Mouse (Mus musculus) gastrocnemius, postnatal 25 days (tissue): ENCODE measurements around the gene Vmn2r8. TPM values are rescaled to one million over a fixed set of nuclear protein-coding genes. Genes with fewer than 3 reads are reported as not detected.
"Not testable (repeated sequence)": the region's sequence is repeated elsewhere in the genome, so short reads cannot be mapped to it uniquely, and the experiment has no call there.

Experiments used
- DNase-seq: peaks from one replicate; pipeline ENCODE4 v3.0.0; 2022
- long read RNA-seq, 2 experiments: library from polyadenylated mRNA; stranded (forward); transcript quantifications; one replicate each; pipeline ENCODE4 v2.0.0; 2021
- total RNA-seq, 2 experiments: library from RNA; stranded (reverse); gene quantifications; 1 replicate in 1 of 2; 2 replicates in 1 of 2; pipeline ENCODE4 v1.2.3; 2021

Vmn2r8 gene
- not detected for total RNA-seq
- long read RNA-seq, experiment 1, result 0 reads
- long read RNA-seq, experiment 2, result 0 reads

- not testable (repeated sequence) for DNase-seq
Measured at GRCm38 (mm10) chr5:108808750-108809149, at the start of gene Vmn2r8. TSS of gene Vmn2r8 (minus strand) at chr5:108808850.

DNA sequence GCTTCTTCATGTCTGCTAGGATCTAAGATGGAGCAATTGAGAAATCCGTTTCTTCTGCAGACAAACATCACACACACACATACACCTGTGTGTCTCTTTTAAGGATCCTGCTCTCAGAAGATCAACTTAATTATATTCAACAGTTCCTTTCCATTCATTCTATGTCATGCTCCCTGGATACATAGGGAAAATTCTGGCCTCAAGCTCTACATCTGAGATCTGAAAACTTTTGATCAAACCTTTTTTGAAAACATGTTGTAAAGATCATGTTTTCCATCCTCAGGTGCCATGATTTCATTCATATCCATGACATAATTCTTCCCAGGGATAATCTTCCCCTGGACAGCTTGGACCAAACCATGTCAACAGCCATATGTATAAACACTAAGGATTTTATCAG, 43.9 kb upstream of the Vmn2r8 start, which contains the start of gene Vmn2r9:
TSS of gene Vmn2r9 (minus strand) at position 101 of the 400 bp plus-strand sequence.
- DNase-seq, result not testable (repeated sequence)

DNA sequence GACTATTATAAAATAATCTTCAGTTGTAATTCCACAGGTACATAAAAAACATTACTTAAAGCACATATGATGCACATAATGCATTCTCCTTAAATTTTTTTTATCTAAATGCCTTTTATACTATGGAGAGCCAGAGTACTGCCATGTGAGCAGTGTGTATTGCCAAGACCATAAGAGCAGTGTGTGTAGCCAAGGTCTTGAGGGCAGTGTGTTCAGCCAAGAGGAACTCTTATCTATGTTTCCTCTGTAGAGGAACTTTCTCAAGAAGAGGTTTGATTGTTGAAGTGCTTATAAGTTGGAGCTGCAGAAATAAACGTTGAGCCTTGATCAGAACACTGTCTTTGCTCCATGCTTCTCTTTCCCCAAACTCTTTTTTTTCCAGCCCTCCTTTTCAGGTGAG, 40.8 kb upstream of the Vmn2r8 start:
- no peak for DNase-seq

GRCm38 (mm10) chr5:108836156-108836555, 27.5 kb upstream of the Vmn2r8 start:
- no peak for DNase-seq

DNA sequence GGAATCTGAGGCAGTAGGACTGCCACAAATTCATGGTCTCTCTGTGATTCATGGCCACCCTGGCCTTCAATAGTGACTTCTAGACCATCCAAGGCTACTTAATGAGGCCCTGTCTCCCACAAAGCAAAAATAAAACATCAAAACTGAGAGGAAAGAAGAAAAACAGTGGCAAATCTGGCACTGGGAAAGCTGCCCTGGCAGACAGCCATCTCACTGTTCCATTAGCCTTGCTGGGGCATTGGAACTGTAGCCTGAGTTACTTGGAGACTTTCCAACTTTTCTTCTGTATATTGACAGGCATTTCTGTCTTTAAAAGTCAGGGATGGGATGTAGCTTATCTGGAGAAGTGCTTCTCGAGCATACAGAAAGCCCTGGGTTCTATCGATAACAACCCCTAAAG, 14.6 kb upstream of the Vmn2r8 start:
- DNase-seq, result no peak

- no peak for DNase-seq
Measured at GRCm38 (mm10) chr5:108803646-108804045, 5.0 kb downstream of the Vmn2r8 start.

GRCm38 (mm10) chr5:108795263-108795662, 13.4 kb downstream of the Vmn2r8 start, which contains the start of gene Tmed11:
TSS of gene Tmed11 (minus strand) at chr5:108795363.
- DNase-seq, result not testable (repeated sequence)

GRCm38 (mm10) chr5:108790385-108790784, 18.3 kb downstream of the Vmn2r8 start:
- DNase-seq, result not testable (repeated sequence)

- no peak for DNase-seq
Measured at GRCm38 (mm10) chr5:108774630-108775306, 33.9 kb downstream of the Vmn2r8 start, which contains the start of gene Rnf212. TSS of gene Rnf212 (minus strand) at chr5:108774982.

DNA sequence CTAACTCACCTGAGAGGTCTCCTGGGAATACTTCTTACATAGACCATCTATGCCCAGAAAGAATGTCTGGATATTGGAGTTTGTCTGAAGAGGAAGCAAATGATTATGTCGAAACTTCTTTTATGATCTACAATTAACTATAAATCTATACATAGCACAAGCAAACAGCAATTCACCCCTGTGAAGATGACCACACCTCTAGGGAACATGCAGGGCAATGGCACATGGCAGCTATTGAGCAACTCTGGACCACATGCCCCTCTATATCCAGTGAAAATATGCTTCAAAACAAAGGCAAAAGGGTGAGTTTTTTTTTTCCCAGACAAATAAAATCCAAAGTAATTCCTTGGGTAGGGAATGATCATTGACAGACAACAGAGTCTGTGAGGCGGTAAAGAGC, 48.6 kb downstream of the Vmn2r8 start:
- DNase-seq, result no peak

GRCm38 (mm10) chr5:108758396-108758795, 50.3 kb downstream of the Vmn2r8 start:
- no peak for DNase-seq

DNA sequence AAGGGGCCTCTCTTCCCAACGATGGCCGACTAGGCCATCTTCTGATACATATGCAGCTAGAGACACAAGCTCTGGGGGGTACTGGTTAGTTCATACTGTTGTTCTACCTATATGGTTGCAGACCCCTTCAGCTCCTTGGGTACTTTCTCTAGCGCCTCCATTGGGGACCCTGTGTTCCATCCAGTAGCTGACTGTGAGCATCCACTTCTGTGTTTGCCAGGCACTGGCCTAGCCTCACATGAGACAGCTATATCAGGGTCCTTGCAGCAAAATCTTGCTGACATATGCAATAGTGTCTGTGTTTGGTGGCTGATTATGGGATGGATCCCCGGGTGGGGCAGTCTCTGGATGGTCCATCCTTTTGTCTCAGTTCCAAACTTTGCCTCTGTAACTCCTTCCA, 57.4 kb downstream of the Vmn2r8 start:
- not testable (repeated sequence) for DNase-seq

GRCm38 (mm10) chr5:108750328-108751210, 58.1 kb downstream of the Vmn2r8 start:
- DNase-seq, result no peak

- no peak for DNase-seq
Measured at GRCm38 (mm10) chr5:108744629-108745028, 64.0 kb downstream of the Vmn2r8 start.

DNA sequence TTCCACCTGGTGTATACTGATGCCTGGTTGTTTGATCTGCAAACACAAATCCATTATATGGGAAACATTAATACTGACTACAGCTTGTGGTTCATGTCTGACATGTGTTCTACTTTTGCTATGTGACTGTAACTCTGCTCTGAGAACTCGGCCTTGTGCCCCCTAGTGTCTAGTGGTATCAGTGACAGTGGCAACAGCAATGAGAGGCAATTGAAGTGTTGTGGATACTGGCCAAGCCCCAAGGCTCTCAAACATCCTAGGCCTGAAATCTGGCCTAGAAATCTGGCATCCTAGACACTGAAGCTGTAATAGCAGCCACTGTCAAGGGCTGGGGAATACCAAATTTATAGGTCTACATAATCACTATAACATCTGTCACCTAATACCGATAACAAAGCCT, 64.8 kb downstream of the Vmn2r8 start:
- no peak for DNase-seq

GRCm38 (mm10) chr5:108742596-108742995, 66.1 kb downstream of the Vmn2r8 start:
- DNase-seq, result no peak

DNA sequence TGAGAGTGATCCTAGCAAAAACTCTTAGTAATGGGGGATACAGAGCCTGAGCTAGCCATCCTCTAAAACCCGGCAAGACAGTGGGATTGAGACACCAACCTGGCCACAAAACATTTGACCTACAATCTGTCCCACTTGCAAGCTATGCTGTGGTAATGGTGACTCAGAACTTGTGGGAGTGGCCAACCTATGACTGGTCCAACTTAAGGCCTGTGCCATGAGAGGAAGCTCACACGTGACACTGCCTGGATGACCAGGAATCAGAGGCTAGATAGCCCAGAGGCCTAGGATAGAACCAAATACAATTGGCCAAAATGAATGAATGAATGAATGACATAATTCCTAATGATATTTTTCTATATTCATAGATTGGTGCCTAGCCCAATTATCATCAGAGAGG, 66.8 kb downstream of the Vmn2r8 start:
- no peak for DNase-seq

Other genes starting within 250 kb of the Vmn2r8 start
- 10 to 100 TPM in 1 of 2 experiments, 1 to 10 TPM in 1; 9.2 to 11.8 TPM for gene Gak, start 179.1 kb downstream of the Vmn2r8 start, total RNA-seq
- gene Tmem175, start 179.1 kb downstream of the Vmn2r8 start, total RNA-seq, result 1 to 10 TPM; 5.2 to 5.4 TPM
- gene Idua, start 148.5 kb downstream of the Vmn2r8 start, total RNA-seq, result 1 to 10 TPM; 7.8 to 9.4 TPM
- gene Dgkq, start 139.2 kb downstream of the Vmn2r8 start, total RNA-seq, result 1 to 10 TPM; 4.7 to 5.0 TPM
- not detected for gene Slc26a1, start 133.3 kb downstream of the Vmn2r8 start, total RNA-seq
- 10 to 100 TPM; 35.9 to 38.6 TPM for gene Fgfrl1, start 116.5 kb downstream of the Vmn2r8 start, total RNA-seq
- gene Rnf212, start 33.9 kb downstream of the Vmn2r8 start, total RNA-seq, result not detected
- not detected for gene Tmed11, start 13.5 kb downstream of the Vmn2r8 start, total RNA-seq
- not detected for gene Vmn2r9, start 43.8 kb upstream of the Vmn2r8 start, total RNA-seq
- not detected for gene Vmn2r10, start 197.7 kb upstream of the Vmn2r8 start, total RNA-seq